Comparison of ENCODE assay signal across 22 mouse cellular contexts in genomic region chr5:77762013-77762412, GRCm38 (mm10).
DNase-seq lines count a peak whose midpoint lies in the region; ATAC-seq and TF ChIP-seq lines count a peak whose summit lies in the region.
"Had no signal": no experiment of that assay in that cellular context is flagged by ENCODE, and none has a peak within 500 bp of the region (broad histone marks: within the 10 kb centered on the region; RNA-seq: fewer than 3 reads in every experiment).

No protein-coding gene starts in this region.

- no peaks in the 10 kb centered on the region for H3K36me3 ChIP-seq in forebrain, embryonic 15.5 days
- H3K36me3 ChIP-seq in forebrain, postnatal 0 days (ENCODE audit: insufficient read depth) = no peaks in the 10 kb centered on the region
- H3K36me3 ChIP-seq in hindbrain, embryonic 14.5 days (replicated peaks; ENCODE audit: control insufficient read depth, insufficient read depth) = no peaks in the 10 kb centered on the region
- H3K36me3 ChIP-seq in hindbrain, embryonic 16.5 days (ENCODE audit: control insufficient read depth, insufficient read depth, low read length) = no peaks in the 10 kb centered on the region
- H3K36me3 ChIP-seq: embryonic facial prominence, embryonic 12.5 days; embryonic facial prominence, embryonic 15.5 days; hindbrain, embryonic 15.5 days; intestine, embryonic 15.5 days had no signal

- H3K27ac ChIP-seq in forebrain, embryonic 15.5 days (replicated peaks) = no peak overlapping the region; the same call in 1 of the 2 replicates
- no peak overlapping the region for H3K27ac ChIP-seq in forebrain, postnatal 0 days (ENCODE audit: low read depth, low read length)
- peak overlapping the region; percentile 73; the same call in 1 of the 2 replicates for H3K27ac ChIP-seq in hindbrain, embryonic 14.5 days
- H3K27ac ChIP-seq in hindbrain, embryonic 16.5 days (ENCODE audit: low read depth, low read length) = no peak overlapping the region
- H3K27ac ChIP-seq: embryonic facial prominence, embryonic 12.5 days; embryonic facial prominence, embryonic 15.5 days; intestine, embryonic 15.5 days had no signal

- no peak overlapping the region for H3K4me3 ChIP-seq in forebrain, embryonic 15.5 days
- no peak overlapping the region for H3K4me3 ChIP-seq in forebrain, postnatal 0 days (ENCODE audit: low read depth, low read length)
- H3K4me3 ChIP-seq in hindbrain, embryonic 14.5 days (replicated peaks; ENCODE audit: low read length) = no peak overlapping the region
- H3K4me3 ChIP-seq in hindbrain, embryonic 16.5 days (ENCODE audit: low read length) = no peak overlapping the region
- H3K4me3 ChIP-seq: embryonic facial prominence, embryonic 12.5 days; embryonic facial prominence, embryonic 15.5 days; hindbrain, embryonic 15.5 days; intestine, embryonic 15.5 days had no signal

- no peak overlapping the region for H3K4me2 ChIP-seq in forebrain, embryonic 15.5 days (replicated peaks)
- no peak overlapping the region for H3K4me2 ChIP-seq in forebrain, postnatal 0 days (ENCODE audit: low read depth)
- no peak overlapping the region for H3K4me2 ChIP-seq in hindbrain, embryonic 14.5 days (replicated peaks)
- H3K4me2 ChIP-seq in hindbrain, embryonic 16.5 days (ENCODE audit: low read length) = no peak overlapping the region
- H3K4me2 ChIP-seq: embryonic facial prominence, embryonic 12.5 days; embryonic facial prominence, embryonic 15.5 days; heart, embryonic 11.5 days; hindbrain, embryonic 15.5 days; intestine, embryonic 15.5 days had no signal

- no peak for DNase-seq in forebrain, postnatal 0 days
- no peak for DNase-seq in hindbrain, embryonic 14.5 days (ENCODE audit: low spot score)
- DNase-seq in brain, embryonic 14.5 days (ENCODE audit: low read depth) = peak; percentile 42
- DNase-seq in gastrocnemius, postnatal 25 days = no peak
- DNase-seq: adrenal gland, adult 8-10 months; adrenal gland, postnatal 25 days; cerebellum, adult 18-20 months; cerebellum, adult 9-10 months; cerebellum, postnatal 25 days; gastrocnemius, postnatal 10 days; heart, adult 11 months; kidney, adult 11 months; kidney, adult 8-10 months had no signal

- peak; percentile 61; the same call in 1 of the 2 replicates for ATAC-seq in forebrain, embryonic 15.5 days (replicated peaks)
- no peak for ATAC-seq in forebrain, postnatal 0 days
- no peak; the same call in 1 of the 2 replicates for ATAC-seq in hindbrain, embryonic 14.5 days (ENCODE audit: low FRiP score)
- ATAC-seq in hindbrain, embryonic 16.5 days = no peak
- ATAC-seq: activated CD4-positive, CD25-positive, alpha-beta regulatory T cell, adult 4 months; CD4-positive, CD25-positive, alpha-beta regulatory T cell, adult 4 months; intestine, embryonic 15.5 days had no signal

- no peaks in the 10 kb centered on the region for H3K9me3 ChIP-seq in forebrain, embryonic 15.5 days
- H3K9me3 ChIP-seq in forebrain, postnatal 0 days (ENCODE audit: low read length) = no peaks in the 10 kb centered on the region
- no peaks in the 10 kb centered on the region for H3K9me3 ChIP-seq in hindbrain, embryonic 14.5 days (ENCODE audit: control insufficient read depth, low read length)
- H3K9me3 ChIP-seq in hindbrain, embryonic 16.5 days (ENCODE audit: control insufficient read depth, low read length) = no peaks in the 10 kb centered on the region
- H3K9me3 ChIP-seq: embryonic facial prominence, embryonic 12.5 days; embryonic facial prominence, embryonic 15.5 days; hindbrain, embryonic 15.5 days; intestine, embryonic 15.5 days had no signal

- no peak for TF ChIP-seq POLR2A in brain, embryonic 14.5 days (IDR thresholded peaks at IDR 0.05; ENCODE audit: borderline replicate concordance, extremely low read depth, insufficient read depth, insufficient read length, poor library complexity, severe bottlenecking)

- peaks cover 6% of the 10 kb centered on the region; the same call in 1 of the 2 replicates for H3K4me1 ChIP-seq in forebrain, embryonic 15.5 days
- H3K4me1 ChIP-seq in forebrain, postnatal 0 days (ENCODE audit: insufficient read depth) = no peaks in the 10 kb centered on the region
- H3K4me1 ChIP-seq in hindbrain, embryonic 14.5 days (replicated peaks; ENCODE audit: control insufficient read depth, insufficient read depth, low read length) = 0 out of 2 replicates have a peak, but pooled peaks cover 8% of the 10 kb centered on the region
- no peaks in the 10 kb centered on the region for H3K4me1 ChIP-seq in hindbrain, embryonic 16.5 days (ENCODE audit: control insufficient read depth, insufficient read depth, low read depth, low read length)
- H3K4me1 ChIP-seq: embryonic facial prominence, embryonic 12.5 days; embryonic facial prominence, embryonic 15.5 days; intestine, embryonic 15.5 days had no signal

- no peak for TF ChIP-seq CTCF in forebrain, postnatal 0 days (IDR thresholded peaks at IDR 0.05; ENCODE audit: low read depth)
- TF ChIP-seq CTCF in brain, embryonic 14.5 days (IDR thresholded peaks at IDR 0.05; ENCODE audit: borderline replicate concordance, extremely low read depth, insufficient read depth, insufficient read length) = no peak

- H3K27me3 ChIP-seq in forebrain, embryonic 15.5 days = no peaks in the 10 kb centered on the region
- H3K27me3 ChIP-seq in forebrain, postnatal 0 days (ENCODE audit: insufficient read depth, low read length) = no peaks in the 10 kb centered on the region
- H3K27me3 ChIP-seq in hindbrain, embryonic 14.5 days (ENCODE audit: control insufficient read depth, insufficient read depth, low read length) = no peaks in the 10 kb centered on the region
- H3K27me3 ChIP-seq in hindbrain, embryonic 16.5 days (replicated peaks; ENCODE audit: control insufficient read depth, insufficient read depth, low read length) = no peaks in the 10 kb centered on the region
- H3K27me3 ChIP-seq: embryonic facial prominence, embryonic 12.5 days; embryonic facial prominence, embryonic 15.5 days; hindbrain, embryonic 15.5 days; intestine, embryonic 15.5 days had no signal

- no peak overlapping the region for H3K9ac ChIP-seq in forebrain, embryonic 15.5 days (replicated peaks)
- H3K9ac ChIP-seq in forebrain, postnatal 0 days = no peak overlapping the region
- no peak overlapping the region for H3K9ac ChIP-seq in hindbrain, embryonic 14.5 days
- H3K9ac ChIP-seq in hindbrain, embryonic 16.5 days (ENCODE audit: low read depth, low read length) = no peak overlapping the region
- H3K9ac ChIP-seq: embryonic facial prominence, embryonic 12.5 days; embryonic facial prominence, embryonic 15.5 days; hindbrain, embryonic 15.5 days; intestine, embryonic 15.5 days had no signal

- WGBS in forebrain, embryonic 15.5 days = 55% methylated on average over 6 of the region's 6 CpGs
- 48% methylated on average over 6 of the region's 6 CpGs for whole genome bisulfite sequencing in forebrain, postnatal 0 days
- 64% methylated on average over 6 of the region's 6 CpGs for WGBS in hindbrain, embryonic 14.5 days
- WGBS in hindbrain, embryonic 16.5 days = 62% methylated on average over 6 of the region's 6 CpGs
